Mouse (Mus musculus): Measurements from ENCODE around the gene Arhgef2.
"Not testable (repeated sequence)": the region's sequence is repeated elsewhere in the genome, so short reads cannot be mapped to it uniquely, and the experiment has no call there.

The Arhgef2 gene

GRCm38 (mm10) chr3:88605666-88606065 lies at the start of gene Arhgef2:
TSS of gene Arhgef2 (plus strand) at chr3:88605966.
- DNase-seq (ENCODE audit: low spot score in 2 of 2) = not testable (repeated sequence)

DNA sequence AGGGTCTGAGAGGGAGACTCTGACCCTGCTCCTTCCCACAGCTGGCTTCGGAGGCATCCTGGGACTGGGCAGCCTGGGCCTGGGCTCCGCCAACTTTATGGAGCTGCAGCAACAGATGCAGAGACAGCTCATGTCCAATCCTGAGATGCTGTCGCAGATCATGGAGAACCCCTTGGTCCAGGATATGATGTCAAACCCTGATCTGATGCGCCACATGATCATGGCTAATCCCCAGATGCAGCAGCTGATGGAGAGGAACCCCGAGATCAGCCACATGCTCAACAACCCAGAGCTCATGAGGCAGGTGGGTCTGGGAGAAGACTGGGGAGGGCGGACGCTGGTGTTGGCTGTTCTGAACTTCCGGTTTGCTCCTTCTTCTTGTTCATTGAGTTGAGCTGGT lies 49.1 kb upstream of the Arhgef2 start:
- DNase-seq (ENCODE audit: low spot score in 2 of 2) = no peak

DNA sequence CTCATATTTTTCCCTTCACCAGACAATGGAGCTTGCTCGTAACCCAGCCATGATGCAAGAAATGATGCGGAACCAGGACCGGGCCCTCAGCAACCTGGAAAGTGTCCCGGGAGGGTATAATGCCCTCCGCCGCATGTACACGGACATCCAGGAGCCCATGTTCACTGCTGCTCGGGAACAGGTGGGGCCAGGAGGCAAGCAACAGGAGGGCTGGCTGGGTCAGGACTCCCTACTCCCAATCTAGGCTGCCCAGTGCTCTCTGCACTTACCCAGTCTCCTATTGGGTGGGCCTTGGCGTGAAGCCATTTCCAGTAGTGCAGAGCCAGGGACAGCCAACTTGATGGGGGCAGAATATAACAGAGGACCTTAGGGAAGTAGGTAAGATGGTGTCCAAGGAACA lies 46.2 kb upstream of the Arhgef2 start:
- DNase-seq (ENCODE audit: low spot score in 2 of 2) = no peak

DNA sequence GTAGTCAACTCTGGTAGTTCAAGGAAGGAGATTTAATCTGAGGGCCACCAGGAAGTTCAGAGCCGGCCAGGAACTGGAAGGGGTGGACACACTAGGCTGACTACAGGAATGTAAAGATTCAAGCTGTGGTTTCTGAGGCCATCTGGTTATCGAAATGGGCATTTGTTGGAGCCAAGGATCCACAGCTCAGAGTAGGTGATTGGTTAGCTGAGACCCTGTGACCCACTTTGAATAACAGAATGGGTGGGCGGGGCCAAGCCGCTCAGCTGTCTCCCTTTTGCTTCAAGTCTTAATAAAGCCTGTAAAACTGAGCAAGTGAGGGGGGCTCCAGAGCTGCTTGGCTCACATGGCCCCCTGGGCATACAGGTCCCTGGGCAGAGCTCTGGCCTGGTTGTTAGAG lies 43.8 kb upstream of the Arhgef2 start:
- no peak for DNase-seq (ENCODE audit: low spot score in 2 of 2)

- DNase-seq (ENCODE audit: low spot score in 2 of 2) = no peak
These were observed 42.3 kb upstream of the Arhgef2 start for GRCm38 (mm10) chr3:88563442-88563841.

GRCm38 (mm10) chr3:88563966-88564365 lies 41.8 kb upstream of the Arhgef2 start:
- no peak for DNase-seq (ENCODE audit: low spot score in 2 of 2)

DNA sequence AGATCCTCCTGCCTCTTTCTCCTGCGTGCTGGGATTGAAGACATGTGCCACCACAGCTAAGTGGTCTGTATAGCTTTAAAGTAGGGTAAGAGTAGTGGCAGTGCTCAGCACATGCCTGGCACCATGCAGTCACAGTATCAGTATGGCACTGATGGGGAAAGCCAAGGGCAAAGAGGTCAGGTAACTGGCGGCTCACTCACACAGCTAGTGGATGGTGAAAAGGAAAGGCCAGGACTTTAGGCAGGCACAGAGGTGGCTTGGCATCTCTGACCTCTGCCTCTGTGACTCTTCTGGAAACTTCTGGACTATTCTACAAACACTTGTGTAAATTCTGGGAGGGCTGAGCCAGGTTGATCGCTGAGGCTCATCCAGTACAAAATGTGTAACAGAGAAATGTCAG lies 39.6 kb upstream of the Arhgef2 start:
- DNase-seq (ENCODE audit: low spot score in 2 of 2) = no peak

DNA sequence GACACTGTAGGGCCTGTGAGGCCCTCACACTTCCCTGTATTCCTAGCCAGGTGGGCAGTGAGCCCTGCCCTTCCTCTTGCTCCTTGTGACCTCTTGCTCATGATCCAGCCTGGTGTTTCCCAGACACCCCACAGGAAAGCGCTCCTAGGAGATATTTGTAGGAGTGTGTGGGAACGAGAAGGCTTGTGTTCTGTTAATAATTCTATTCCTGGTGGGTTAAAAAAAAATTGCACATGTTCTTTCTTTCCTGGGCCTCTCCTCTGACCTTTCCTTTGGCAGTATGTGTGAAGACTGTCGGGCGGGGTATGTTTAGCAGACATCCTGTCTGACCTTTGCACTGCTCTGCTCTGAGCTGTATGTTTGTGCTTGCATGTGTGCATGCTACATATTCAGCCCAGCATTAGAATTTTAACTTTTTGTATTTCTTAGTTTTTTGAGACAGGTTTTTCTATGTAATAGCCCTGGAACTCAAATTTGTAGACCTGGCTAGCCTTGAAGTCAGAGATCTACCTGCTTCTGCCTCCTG lies 39.2 kb upstream of the Arhgef2 start:
- DNase-seq (ENCODE audit: low spot score in 2 of 2) = no peak

GRCm38 (mm10) chr3:88567892-88568291 lies 37.9 kb upstream of the Arhgef2 start:
- no peak for DNase-seq (ENCODE audit: low spot score in 2 of 2)

GRCm38 (mm10) chr3:88568615-88569014 lies 37.2 kb upstream of the Arhgef2 start:
- no peak for DNase-seq (ENCODE audit: low spot score in 2 of 2)

DNA sequence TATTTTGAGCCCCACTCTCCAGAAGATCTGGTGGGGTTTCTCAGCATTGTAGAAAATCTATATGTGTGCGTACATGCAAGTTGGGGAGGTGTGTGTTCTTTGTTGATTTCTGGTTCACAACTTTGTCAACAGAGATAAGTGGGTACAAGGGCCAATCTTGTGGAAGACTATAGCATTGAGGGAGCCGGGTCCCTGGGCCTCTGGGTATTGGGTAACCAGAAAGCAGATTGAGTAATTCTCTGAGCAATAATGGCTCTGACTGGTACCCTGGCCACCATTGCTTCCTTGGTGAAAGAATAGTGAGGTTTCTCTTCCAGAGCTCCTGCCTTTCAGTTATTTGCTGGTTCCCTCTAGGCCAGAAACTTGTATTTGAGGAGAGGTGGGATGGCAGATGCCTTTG lies 36.7 kb upstream of the Arhgef2 start:
- DNase-seq (ENCODE audit: low spot score in 2 of 2) = no peak

GRCm38 (mm10) chr3:88569694-88570093 lies 36.1 kb upstream of the Arhgef2 start:
- DNase-seq (ENCODE audit: low spot score in 2 of 2) = no peak

DNA sequence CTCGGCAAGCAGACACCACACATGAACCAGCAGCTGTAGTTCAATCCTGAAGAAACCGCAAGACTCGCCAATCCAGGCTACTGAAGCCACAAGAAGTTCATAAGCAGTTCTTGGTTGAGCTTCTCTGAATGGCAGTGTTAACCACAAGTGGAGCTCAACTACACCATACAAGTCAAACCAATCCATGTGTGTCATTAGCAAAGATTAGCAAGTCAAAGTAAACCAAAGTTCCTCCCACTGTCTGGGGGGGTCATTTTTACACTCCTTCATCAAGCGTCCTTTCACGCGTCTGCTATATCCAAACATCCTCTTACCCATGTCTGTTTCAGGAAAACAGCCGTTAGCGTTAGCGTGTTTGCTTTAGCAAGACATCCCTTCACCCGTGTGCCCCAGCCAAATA lies 35.4 kb upstream of the Arhgef2 start:
- no peak for DNase-seq (ENCODE audit: low spot score in 2 of 2)

DNA sequence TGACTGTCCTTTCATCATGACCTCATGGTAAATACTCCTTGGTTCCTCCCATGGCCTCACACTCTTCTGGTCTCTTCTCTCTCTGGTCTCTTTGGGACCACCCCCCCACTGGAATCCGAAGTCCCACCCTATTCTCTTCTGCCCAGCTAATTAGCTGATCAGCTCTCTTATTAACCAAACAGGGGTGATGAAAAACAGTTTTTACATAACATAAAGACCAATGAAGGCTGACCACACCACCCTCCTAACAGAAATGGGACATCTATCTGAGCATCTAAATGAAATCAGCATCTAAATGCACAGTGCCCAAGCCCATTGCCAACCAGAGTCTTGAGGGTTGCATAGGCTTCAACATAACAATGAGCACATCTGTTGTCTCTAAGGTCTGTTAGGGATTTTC lies 33.9 kb upstream of the Arhgef2 start:
- no peak for DNase-seq (ENCODE audit: low spot score in 2 of 2)

- no peak for DNase-seq (ENCODE audit: low spot score in 2 of 2)
These were observed 32.9 kb upstream of the Arhgef2 start for GRCm38 (mm10) chr3:88572835-88573234.

DNA sequence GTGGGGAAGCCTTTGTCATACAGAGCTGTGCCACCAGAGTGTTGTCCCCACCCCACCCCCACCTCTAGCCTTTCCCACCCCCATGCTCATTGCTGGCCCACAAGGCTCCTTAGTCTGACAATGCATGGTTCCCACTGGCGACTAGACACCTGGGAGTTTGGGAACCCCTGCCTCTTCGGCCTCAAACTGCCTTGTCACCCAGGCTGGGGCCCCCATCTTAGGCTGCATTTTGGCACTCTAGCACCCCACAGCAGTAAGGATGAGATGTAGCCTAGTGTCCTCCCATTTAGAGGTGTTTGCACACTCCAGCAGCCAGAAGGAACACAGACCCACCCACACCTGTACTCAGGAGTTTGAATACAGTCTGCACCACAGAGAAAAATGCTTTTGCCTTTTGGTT lies 32.0 kb upstream of the Arhgef2 start:
- DNase-seq (ENCODE audit: low spot score in 2 of 2) = no peak

GRCm38 (mm10) chr3:88575540-88575939 lies 30.2 kb upstream of the Arhgef2 start, which contains the start of gene Ssr2:
TSS of gene Ssr2 (plus strand) at chr3:88575876.
- no peak for DNase-seq (ENCODE audit: low spot score in 2 of 2)

DNA sequence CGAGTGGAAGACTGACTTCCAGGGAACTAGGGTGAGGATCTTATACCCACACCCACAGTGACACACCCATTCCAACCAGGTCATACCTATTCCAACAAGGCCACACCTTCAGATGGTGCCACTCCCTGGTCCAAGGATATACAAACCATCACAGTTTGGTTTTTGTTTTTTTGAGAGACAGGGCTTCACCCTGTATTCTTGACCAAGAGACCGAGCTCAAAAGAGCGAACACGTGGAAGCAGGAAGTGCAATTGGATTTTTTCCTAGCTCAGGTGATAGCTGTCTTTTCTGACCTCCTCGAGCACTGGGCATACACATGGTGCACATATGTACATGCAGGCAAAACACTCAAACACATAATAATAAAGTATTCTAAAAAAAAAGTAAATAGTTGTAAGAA lies 27.9 kb upstream of the Arhgef2 start:
- not testable (repeated sequence) for DNase-seq (ENCODE audit: low spot score in 2 of 2)

DNA sequence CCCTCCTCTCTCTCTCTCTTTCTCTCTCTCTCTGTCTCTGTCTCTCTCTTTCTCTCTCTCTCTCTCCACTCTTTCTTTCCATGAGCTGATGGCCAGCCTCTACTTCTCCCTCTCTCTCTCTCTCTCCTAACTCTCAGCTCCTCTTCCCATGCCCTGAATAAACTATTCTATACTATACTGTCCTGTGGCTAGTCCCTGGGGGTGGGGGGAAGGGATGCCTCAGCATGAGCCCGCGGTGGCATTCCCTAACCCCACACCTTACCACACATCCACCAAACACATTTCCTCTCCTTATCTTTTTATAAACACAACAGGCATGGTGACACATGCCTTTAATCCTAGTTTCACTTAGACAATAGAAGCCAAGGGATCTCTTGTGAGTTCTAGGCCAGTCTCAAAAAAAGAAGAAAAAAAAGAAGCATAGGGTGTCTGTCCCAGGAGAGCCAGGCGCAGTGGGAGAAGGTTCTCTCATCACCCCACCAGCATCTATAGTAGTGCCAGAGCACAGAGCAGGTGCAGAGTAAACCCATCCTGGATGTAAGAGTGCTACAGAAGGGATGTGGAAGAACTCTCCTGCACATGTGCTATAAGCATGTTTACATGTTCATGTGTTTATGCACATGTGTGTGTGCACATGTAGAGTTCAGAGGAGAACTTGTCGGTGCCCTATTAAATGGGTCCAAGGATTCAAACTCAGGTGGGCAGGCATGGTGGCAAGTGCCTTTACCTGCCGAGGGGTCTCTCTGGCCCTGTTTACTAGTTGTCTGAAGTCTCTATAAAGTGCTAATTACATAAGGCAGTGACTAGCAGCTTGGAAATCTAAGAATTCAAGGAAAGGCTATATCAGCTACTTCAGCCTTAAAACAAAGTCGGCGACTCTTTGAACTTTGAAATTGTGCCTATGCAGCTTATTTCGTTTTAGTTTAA lies 27.0 kb upstream of the Arhgef2 start:
- no peak for DNase-seq (ENCODE audit: low spot score in 2 of 2)

DNA sequence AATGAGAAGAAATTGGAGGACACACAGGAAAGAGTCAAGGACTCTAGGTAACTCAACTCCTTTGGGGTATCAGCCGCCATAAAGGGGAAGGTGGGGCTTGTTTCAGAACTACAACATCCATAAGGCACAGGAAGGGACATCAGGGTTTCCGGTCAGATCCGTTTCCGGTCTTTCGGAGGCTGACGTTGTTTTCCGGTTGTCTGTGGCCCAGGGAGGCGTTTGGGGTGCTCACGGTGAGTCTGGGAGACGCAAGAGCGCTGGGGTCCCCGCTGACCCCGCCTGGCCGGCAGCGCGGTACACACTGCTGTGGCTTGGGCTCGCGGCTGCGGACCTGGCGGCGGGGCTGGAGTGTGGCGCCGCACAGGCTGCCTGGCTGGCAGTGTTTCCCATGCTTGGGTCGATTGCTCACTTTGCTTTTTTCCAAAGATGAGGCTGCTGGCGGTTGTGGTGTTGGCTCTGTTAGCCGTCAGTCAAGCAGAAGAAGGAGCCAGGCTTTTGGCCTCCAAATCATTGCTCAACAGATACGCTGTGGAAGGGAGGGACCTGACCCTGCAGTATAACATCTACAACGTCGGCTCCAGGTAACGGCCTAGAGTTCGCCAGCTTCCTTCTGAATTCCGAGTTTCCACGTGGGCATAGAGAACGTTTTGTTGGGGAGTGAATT lies 26.2 kb upstream of the Arhgef2 start:
- DNase-seq (ENCODE audit: low spot score in 2 of 2) = peak; percentile 73 to 80

GRCm38 (mm10) chr3:88585769-88586168 lies 20.0 kb upstream of the Arhgef2 start:
- DNase-seq (ENCODE audit: low spot score in 2 of 2) = no peak

- DNase-seq (ENCODE audit: low spot score in 2 of 2) = no peak
These were observed 19.1 kb upstream of the Arhgef2 start for GRCm38 (mm10) chr3:88586640-88587039.

DNA sequence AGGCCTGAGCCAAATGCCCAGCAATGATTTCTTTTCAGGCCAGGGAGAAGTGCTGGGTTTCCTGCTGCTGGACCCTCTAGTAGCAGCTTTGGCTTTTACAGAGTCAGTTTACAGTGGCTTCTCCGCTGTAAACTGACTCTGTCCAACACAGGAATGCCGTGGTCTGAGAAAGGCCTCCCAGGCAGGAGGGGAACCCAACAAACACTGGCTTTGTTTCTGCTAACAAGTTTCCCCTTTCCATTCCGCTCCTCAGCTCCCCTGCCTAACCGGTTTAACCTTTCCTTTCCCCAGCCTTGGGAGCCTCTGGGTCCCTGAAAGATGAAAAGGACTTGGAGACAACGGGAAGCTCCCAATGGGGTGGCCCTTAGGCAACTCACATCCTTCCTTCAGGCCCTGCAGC lies 15.5 kb upstream of the Arhgef2 start:
- DNase-seq (ENCODE audit: low spot score in 2 of 2) = no peak
